Mouse (Mus musculus) kidney, postnatal 14 days (tissue): ENCODE measurements around the gene Gtf2e1.

Source experiments
- DNase-seq: peaks from one replicate; pipeline ENCODE4 v3.0.0; 2022; ENCODE audit warnings: mixed read lengths

Gene Gtf2e1

DNA sequence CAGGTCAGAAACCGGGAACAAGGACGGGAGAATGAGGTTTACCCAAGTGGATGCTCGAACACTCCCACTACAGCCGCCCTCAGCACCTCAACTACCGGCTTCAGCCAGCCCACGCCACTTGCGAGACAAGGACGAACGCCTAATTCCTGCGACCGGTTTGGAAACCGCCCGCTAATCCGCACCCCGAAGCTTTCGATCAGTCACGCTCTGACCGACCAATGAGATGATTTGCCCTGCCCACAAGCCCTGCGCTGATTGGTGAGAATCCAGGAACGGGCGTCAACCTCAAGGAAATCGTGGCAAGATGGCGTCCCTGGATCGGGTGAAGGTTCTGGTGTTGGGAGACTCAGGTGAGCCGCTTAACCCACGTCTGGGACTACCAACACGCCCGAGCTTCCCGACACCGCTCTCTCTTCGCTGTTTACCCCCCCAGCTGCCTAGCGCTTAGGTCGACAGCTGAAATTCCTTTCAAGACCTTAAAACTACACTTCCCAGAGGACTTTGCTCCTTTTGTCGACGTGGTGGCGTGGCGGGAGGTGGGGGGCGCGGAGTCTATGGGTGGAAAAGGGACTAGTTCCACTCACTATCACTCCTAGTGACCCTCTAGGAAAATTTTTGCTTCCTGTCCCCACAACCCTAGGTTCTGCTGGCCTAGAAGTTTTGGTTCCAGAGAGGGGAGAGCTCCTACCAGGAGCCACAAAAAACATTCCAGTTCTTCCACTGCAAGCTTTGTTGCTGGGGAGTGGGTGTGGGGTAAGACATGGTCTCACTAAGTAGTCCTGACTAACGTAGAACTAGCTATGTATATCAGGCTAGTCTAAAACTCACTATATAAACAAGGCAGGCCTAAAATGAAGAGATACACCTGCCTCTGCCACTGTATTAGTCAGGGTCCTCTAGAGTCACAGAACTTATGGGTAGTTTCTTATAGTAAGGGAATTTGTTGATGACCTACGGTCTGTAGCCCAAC, at the start of gene Gtf2e1, which contains the start of gene Rabl3:
TSS of gene Gtf2e1 (minus strand) at position 179 of the 970 bp plus-strand sequence.
TSS of gene Rabl3 (plus strand) at position 275 of the 970 bp plus-strand sequence.
- peak; percentile 98 for DNase-seq

DNA sequence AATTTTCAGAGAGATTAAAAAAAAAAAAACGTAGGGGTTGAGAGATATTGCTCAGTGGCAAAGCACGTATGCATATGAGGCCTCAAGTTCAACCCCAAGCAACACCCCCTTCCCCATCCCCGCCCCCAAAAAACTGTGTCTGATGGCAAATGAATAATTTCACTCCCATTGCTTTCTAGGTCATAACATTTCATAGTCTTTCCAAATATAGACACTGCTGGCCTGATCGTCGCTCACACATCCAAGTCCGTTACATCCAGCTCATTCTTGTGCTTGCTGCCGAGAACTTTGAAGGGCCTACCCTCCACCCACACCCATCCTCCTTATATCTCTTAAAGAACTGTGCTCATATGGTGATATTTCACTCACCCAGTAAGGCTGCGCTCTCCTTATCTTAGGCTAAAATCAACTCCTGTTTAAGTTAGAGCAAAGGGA, 45.6 kb upstream of the Gtf2e1 start:
- DNase-seq, result no peak

DNA sequence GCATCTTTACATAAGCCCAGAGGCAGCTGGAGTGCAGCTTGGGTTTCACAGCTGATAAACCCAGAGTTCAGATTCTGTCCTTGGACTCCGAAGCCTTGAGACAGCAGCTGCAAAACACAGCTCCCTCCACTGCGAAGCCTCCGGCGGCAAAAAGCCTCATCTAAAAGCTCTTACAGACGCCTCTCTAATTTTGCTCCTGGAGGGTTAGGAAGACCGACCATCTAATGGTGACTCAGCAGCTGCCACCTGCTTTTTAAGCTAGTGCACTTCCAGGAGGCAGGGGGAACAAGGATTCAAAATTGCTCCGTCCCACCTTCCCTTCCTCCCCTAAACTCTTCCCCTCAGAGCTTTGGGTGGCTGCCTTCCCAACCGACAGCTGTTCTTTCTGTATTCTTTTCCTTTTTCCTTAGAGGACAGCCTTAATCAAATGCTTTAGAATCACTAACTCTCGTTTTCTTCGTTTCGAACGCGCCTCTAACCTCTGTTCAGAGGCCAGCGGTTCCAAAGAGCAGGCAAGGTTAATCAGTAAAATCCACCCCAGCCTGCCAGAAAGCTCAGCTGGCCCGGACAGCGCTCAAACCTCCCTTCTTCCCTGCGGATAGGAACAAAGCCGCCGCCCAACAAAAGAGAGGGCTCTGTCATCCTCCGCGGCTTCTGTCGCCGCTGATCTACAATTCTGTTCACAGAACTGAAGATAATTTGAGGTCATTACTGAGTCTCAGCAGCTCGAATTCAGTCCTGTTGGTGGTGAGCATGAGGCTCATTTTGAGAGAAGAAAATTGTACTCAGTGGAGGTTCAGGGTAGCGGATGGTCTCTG, 44.8 kb upstream of the Gtf2e1 start:
- peak; percentile 82 for DNase-seq

GRCm38 (mm10) chr16:37583801-37584200, 44.2 kb upstream of the Gtf2e1 start:
- no peak for DNase-seq

- DNase-seq, result peak; percentile 66
Measured at GRCm38 (mm10) chr16:37583306-37583705, 43.7 kb upstream of the Gtf2e1 start.

DNA sequence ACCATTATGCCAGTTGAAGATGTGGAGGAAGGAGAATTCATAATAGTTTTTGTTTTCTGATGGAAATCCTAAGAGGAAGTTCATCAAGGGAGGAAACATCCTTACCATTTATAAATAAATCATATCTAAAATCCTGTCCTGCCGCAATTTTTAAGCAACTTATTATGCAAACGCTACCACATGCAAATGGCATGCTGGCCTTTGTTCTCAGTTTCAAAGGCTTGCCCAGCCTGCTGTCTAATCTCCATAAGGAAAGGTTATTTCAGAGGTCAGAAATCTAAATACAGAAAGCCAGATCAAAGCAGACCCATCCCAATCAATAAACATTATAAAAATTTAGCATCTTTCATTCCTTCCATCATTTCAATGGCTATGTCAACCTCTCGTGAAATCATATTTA, 42.3 kb upstream of the Gtf2e1 start:
- DNase-seq, result no peak

- no peak for DNase-seq
Measured at GRCm38 (mm10) chr16:37580651-37581050, 41.1 kb upstream of the Gtf2e1 start.

DNA sequence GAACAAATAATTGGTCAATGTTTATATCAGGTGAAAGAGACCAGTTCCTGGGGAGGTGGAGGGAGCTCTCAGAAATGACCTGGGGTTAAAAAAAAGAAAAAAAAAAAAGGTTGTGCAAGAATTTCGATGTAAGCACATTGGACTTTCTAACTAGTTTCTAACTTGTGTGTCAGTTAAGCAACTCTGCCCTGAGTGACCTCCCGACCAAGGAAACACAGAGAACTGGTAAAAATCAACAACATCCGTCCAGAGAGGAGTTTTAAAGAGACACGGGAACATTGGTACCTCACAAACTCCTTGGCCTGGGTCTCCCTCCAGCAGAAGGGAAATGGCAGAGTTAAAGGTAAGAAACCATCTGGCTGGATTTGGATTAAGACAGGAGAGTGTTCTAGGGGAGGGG, 40.4 kb upstream of the Gtf2e1 start, which contains the start of gene Hgd:
TSS of gene Hgd (plus strand) at position 160 of the 400 bp plus-strand sequence.
- DNase-seq, result peak; percentile 62

DNA sequence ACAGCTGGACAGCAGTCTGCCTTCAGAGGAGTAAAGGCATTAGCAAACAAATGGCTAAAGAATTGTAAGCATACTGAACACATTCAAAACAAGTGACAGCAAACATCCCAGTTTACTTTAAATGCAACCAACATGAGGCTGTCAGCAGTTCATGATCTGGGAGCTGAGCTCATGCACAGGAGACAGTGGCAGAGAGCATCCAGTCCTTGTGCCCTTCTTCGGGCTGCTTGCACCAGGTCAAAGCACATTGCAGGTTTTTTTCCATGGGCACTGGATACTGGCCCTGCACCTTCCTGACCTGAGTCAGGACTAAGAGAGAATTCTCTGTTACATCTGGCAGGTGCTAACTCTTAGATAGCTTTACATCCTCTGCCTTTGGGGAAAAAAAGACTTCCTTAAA, 40.0 kb upstream of the Gtf2e1 start:
- peak; percentile 33 for DNase-seq

DNA sequence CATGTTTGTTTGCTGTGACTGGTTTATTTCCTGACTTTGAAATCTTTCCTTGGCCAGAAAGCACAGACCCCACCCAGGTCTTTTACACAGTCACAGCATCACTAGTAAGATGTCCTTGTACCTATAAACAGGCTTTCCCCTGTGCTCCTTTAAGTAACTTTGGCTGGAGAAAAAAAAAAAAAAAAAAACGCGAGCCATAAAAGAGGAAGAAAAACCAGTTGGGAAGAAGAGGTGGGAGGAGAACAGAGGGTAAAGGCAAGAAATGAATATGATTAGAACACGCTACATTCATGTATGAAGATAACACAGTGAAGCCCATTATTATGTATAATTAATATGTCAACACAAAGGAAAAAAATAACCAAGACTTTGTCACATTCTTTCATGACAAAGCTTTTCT, 35.7 kb upstream of the Gtf2e1 start:
- no peak for DNase-seq

GRCm38 (mm10) chr16:37573061-37573460, 33.5 kb upstream of the Gtf2e1 start:
- DNase-seq, result no peak

DNA sequence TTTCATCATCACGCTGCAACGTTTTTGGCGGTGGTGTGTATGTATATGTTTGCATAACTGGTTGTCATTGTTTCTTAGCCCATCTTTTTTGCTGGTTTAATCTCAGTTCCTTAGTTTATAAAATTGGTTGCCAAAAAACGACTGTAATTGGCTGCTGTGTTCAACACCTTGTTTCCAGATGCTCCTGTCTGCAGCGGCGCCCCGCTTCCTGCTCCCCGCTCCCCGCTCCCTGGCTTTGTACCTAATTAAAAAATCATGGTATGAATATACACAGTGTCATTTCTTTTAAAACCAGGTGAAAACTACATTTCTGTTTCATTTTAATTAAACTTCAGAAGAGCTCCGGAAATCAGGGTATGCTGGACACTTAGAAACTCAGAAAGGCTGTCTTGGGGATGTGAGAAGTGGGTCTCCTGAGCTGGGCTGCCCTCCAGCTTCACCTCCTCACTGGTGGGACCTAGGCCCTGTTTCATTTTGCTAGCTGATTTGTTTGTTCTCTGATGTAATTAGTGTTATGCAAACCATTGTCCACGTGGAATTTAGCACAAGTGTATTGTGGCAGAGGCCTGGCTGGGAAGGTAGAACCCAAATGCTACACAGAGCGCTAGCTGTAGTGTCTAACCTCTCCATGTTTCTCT, 32.6 kb upstream of the Gtf2e1 start:
- DNase-seq, result no peak

DNA sequence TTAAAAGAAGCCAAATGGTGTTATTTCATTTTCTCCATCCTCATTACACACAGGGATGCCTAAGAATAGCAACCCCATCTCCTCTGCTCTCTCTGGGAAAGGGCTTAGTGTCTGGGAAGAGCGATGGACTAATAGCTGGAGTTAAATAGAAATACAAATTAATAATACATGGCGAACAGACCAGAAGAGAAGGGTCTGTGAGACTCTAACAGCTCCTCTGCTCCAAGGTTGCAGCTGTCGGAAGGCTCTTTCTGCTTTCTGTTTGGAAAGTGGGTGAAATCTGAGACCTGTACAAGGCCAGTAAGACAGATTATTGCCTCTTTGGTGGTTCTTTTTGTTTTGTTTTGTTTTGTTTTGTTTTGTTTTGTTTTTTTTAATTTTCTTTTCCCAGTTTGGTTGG, 32.0 kb upstream of the Gtf2e1 start:
- DNase-seq, result no peak

GRCm38 (mm10) chr16:37567113-37568050, 27.8 kb upstream of the Gtf2e1 start:
- DNase-seq, result no peak

DNA sequence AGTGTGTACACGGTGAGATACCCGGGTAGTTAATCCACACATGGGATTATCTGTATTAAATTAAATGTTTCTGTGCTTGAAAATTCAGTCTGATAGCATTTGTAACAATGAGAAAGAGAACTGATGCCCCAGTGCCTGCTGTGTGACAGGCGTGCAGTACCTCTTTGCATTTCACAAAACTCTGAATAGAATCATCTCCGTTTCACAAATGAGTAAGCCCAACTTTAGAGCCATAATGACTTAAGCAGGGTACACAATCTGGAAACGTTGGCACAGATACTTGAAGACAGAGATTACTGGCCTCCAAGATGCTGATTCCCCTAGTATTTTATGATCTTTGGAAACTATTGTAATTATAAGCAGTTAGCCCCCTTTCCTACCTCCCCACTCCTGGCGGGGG, 26.5 kb upstream of the Gtf2e1 start:
- no peak for DNase-seq

DNA sequence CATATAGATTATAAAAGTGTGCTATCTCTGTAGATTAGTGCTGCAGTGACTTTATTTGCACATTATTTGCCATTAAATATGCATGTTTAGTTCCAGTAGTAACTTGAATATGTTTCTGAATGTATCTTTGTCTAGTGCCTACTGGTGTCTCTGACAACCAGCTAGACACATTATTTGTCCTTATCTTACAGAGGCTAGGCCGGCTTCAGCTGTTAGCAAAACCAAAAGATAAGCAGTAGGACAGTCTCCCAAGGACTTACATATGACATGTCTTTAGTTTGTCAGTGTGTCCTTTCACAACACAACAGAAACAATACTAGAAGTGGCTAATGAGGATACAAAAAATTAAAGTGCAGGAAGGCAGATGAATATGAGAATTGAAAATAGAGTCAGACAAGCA, 25.5 kb upstream of the Gtf2e1 start:
- DNase-seq, result no peak

DNA sequence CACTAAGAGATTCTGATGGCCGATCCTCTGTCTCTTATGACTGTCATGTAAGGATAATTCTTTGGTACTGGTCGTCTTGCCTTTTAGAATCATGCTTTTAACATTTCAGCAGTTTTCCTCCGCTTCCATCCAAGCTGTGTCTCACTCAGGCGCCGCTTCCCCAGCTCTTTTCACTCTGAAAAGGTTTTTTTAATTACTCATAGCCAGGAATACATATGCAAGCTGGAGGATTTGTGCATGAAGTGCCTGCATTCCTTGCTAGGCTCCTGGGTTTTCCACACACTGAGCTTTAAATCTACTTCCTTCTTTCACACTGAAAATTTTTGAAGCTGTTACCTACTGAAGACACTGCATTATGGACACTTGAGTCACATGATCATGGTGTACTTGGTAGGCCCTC, 23.4 kb upstream of the Gtf2e1 start:
- no peak for DNase-seq

DNA sequence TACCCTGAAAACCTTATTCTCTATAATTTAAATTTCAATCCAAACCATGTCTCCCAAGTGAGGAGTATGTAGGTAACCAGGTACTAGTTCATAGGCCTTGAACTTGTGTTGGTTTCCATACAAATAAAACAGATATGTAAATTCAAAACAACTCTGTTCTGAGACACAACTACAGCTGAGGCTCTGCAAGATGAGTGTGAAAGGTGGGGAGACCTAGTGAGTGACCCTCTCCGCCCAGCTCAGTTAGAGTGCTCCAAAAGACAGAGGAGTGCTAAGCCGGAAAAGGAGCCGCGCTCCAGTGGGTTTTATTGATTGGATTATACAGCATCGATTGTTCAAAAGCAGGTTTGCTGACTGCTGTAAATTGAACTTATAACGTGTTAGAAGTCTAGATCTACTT, 22.8 kb upstream of the Gtf2e1 start:
- DNase-seq, result no peak

DNA sequence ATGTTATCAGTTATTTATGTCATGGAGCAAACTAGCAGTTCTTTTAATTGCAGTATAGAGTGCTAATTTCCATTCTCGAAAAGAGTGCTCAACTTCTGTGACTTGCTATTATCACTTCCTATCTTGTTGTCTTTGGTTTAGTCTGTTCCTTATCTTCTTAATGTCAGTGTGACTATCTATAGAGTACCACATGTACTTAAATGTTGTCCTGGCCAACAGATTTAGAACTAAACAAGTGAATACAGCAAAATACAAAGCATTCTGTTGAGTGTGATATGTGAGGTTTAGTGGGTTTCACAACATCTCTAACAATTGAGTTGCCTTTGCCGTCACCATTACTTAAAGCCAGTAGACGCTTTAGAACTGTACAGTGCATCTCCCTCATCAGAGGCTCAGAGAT, 13.2 kb upstream of the Gtf2e1 start:
- DNase-seq, result no peak

DNA sequence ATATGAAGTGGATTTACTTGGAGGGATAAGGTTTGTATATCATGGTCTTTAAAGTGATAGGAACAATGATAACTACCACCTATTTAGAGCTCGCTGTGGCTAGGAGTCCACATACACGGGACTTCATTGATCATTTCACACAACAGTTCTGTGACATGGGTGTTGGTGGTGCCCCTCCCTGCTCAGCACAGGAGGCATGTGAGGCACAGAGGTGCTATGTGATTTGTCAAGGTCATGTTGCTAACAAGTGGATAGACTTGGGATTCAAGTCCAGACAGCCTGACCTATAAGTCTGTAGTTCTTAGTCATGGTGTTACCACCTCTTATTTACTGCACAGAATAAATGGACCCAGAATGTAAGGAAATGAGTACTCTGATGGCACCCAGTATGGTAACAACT, 11.4 kb upstream of the Gtf2e1 start:
- DNase-seq, result no peak

GRCm38 (mm10) chr16:37550266-37550665, 10.7 kb upstream of the Gtf2e1 start:
- DNase-seq, result no peak

DNA sequence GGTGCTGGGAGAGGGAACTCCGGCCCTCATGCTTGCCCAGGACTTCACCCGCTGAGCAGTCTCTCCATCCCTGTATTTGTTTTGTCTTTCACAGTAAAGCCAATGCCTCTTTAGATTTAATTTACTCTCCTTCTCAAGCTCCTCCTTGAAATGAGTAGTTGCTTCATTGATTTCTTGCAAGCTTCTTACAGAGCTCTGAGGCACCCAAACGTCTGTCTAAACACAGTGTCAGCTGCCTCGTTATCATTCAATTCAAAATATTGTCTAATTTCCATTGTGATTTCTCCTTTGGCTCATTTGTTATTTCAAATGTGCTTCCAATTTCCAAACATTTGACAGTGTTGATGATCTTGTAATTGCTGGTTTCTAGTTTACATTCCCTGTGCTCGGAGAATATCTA, 6.7 kb upstream of the Gtf2e1 start:
- DNase-seq, result no peak
